Mouse (Mus musculus) hindbrain, postnatal 0 days (tissue): ENCODE measurements around the gene Nap1l1. TPM values are rescaled to one million over a fixed set of nuclear protein-coding genes. Genes with fewer than 3 reads are reported as not detected.

ENCODE experiments used
- ATAC-seq: fragments of 200-750 bp; cut with Nextera tagmentation; 2 replicates; pipeline ENCODE4 v1.8.0; 2017; ENCODE audit warnings: mild to moderate bottlenecking, moderate TSS enrichment, moderate library complexity
- DNase-seq: peaks from one replicate; pipeline ENCODE4 v3.0.0-alpha.2; 2015; ENCODE audit warnings: low spot score
- H3K27ac ChIP-seq: fragments of 300-500 bp; sonication (generic); 2 replicates; pipeline ENCODE4 v1.5.1; 2014; ENCODE audit warnings: mild to moderate bottlenecking
- H3K27me3 ChIP-seq: fragments of 300-500 bp; sonication (generic); 2 replicates; pipeline ENCODE4 v1.6.1; 2014; ENCODE audit warnings: low read length, mixed read lengths; ENCODE audit not compliant: insufficient read depth
- H3K36me3 ChIP-seq: fragments of 300-500 bp; sonication (generic); 2 replicates; pipeline ENCODE4 v1.6.1; 2014; ENCODE audit warnings: low read length, mixed read lengths; ENCODE audit not compliant: insufficient read depth
- H3K4me1 ChIP-seq: fragments of 300-500 bp; sonication (generic); 2 replicates; pipeline ENCODE4 v1.6.1; 2014; ENCODE audit warnings: antibody characterized with exemption, low read length, mixed read lengths; ENCODE audit not compliant: insufficient read depth
- H3K4me2 ChIP-seq: fragments of 300-500 bp; sonication (generic); 2 replicates; pipeline ENCODE4 v1.6.1; 2014; ENCODE audit warnings: low read depth, mild to moderate bottlenecking, low read length, moderate library complexity, mixed read lengths
- H3K4me3 ChIP-seq: fragments of 300-500 bp; sonication (generic); 2 replicates; pipeline ENCODE4 v1.5.1; 2014; ENCODE audit warnings: low read length
- H3K9ac ChIP-seq: fragments of 300-500 bp; sonication (generic); replicated peaks from 2 replicates; pipeline ENCODE4 v1.6.1; 2014; ENCODE audit warnings: mild to moderate bottlenecking, low read length, moderate library complexity, mixed read lengths
- H3K9me3 ChIP-seq: fragments of 300-500 bp; sonication (generic); 2 replicates; pipeline ENCODE4 v1.6.1; 2016; ENCODE audit warnings: low read length, mixed read lengths
- CTCF ChIP-seq: IDR thresholded peaks from 2 replicates; pipeline ENCODE4 v1.5.1; 2016; ENCODE audit warnings: antibody characterized with exemption, control low read depth, low read depth
- WGBS: fragments of 180-500 bp; shearing (Covaris S2); extraction: QIAGEN DNeasy Blood & Tissue Kit; methylation state at CpG from one replicate; pipeline ENCODE4 v1.1.7; 2014; 5-methylcytosine and 5-hydroxymethylcytosine counted together
- polyA plus RNA-seq: library from polyadenylated mRNA; unstranded; fragments of >200 nt; fragmentation: Nextera tagmentation; extraction: Ambion mirVana; gene quantifications from 2 replicates; pipeline ENCODE4 v1.2.1, GENCODE M21; 2015
- total RNA-seq: library from RNA; depleted of rRNA; stranded (reverse); fragments of >200 nt; gene quantifications from 2 replicates; pipeline ENCODE4 v1.2.3, GENCODE M21; 2014; rRNA removed

The Nap1l1 gene
- total and polyA plus RNA-seq, 2 experiments from 2014 or later = 48.7 to 174 TPM

GRCm38 (mm10) chr10:111544311-111544710 lies 71.3 kb downstream of the Nap1l1 start:
- H3K27me3 ChIP-seq = no peaks in the 10 kb centered on the region
- no peak overlapping the region for H3K9ac ChIP-seq
- H3K4me2 ChIP-seq = no peak overlapping the region
- DNase-seq = no peak
- H3K4me1 ChIP-seq = no peaks in the 10 kb centered on the region; the same call in 1 of the 2 replicates
- no peak for TF ChIP-seq CTCF
- ATAC-seq = no peak
- H3K9me3 ChIP-seq = no peaks in the 10 kb centered on the region
- H3K4me3 ChIP-seq = no peak overlapping the region
- WGBS = 70% methylated on average over 4 of the region's 4 CpGs
- no peak overlapping the region for H3K27ac ChIP-seq
- H3K36me3 ChIP-seq = no peaks in the 10 kb centered on the region

GRCm38 (mm10) chr10:111545648-111546047 lies 72.6 kb downstream of the Nap1l1 start:
- H3K27ac ChIP-seq = no peak overlapping the region
- no peaks in the 10 kb centered on the region for H3K9me3 ChIP-seq
- no peak for TF ChIP-seq CTCF
- DNase-seq = no peak
- H3K27me3 ChIP-seq = no peaks in the 10 kb centered on the region
- H3K4me3 ChIP-seq = no peak overlapping the region
- no peaks in the 10 kb centered on the region for H3K36me3 ChIP-seq
- 80% methylated on average over 4 of the region's 4 CpGs for WGBS
- no peak overlapping the region for H3K9ac ChIP-seq
- ATAC-seq = no peak
- no peaks in the 10 kb centered on the region; the same call in 1 of the 2 replicates for H3K4me1 ChIP-seq
- H3K4me2 ChIP-seq = no peak overlapping the region

Other genes starting within 250 kb of the Nap1l1 start
- gene Bbs10, start 174.5 kb upstream of the Nap1l1 start, total RNA-seq = 4.3 and 6.8 TPM in 2 replicates
- gene Bbs10, start 174.5 kb upstream of the Nap1l1 start, polyA plus RNA-seq = 2.2 and 2.8 TPM in 2 replicates
- gene Phlda1, start 33.1 kb downstream of the Nap1l1 start, total RNA-seq = 7.0 and 8.4 TPM in 2 replicates
- 36.2 and 39.4 TPM in 2 replicates for gene Phlda1, start 33.1 kb downstream of the Nap1l1 start, polyA plus RNA-seq